Mouse (Mus musculus): Measurements from ENCODE around the gene Nudt22. TPM values are rescaled to one million over a fixed set of nuclear protein-coding genes. Genes with fewer than 3 reads are reported as not detected.

The Nudt22 gene
- 14.3 TPM for polyA plus RNA-seq (2015; fragmentation: Illumina TruSeq; extraction: RNeasy Lipid Tissue Mini Kit (QIAGEN cat#74804); ENCODE audit: low read depth, low replicate concordance)

DNA sequence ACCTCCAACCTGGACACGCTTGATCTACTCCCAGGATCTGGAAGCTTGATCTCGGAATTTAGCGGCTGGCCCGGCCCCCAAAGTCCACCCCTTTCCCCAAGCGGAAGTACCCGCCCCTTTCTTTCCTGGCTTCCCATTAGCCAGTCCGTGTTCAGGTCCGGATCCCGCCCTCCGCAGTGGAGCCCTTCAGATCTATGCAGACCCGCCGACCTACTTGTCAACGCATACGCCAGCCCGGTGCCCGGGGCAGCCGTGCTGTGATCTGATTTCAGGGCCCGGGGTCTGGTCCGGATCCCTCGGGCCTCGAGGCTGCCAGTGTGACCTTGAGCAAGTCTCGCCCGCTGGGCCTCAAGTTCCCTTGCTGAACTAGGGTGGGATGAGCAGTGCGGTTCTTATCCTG is at the start of gene Nudt22, which contains the start of gene Trpt1:
Nudt22 (minus strand) TSS at position 112 of the 400 bp plus-strand sequence.
Trpt1 (plus strand) TSS at position 126 of the 400 bp plus-strand sequence.

DNA sequence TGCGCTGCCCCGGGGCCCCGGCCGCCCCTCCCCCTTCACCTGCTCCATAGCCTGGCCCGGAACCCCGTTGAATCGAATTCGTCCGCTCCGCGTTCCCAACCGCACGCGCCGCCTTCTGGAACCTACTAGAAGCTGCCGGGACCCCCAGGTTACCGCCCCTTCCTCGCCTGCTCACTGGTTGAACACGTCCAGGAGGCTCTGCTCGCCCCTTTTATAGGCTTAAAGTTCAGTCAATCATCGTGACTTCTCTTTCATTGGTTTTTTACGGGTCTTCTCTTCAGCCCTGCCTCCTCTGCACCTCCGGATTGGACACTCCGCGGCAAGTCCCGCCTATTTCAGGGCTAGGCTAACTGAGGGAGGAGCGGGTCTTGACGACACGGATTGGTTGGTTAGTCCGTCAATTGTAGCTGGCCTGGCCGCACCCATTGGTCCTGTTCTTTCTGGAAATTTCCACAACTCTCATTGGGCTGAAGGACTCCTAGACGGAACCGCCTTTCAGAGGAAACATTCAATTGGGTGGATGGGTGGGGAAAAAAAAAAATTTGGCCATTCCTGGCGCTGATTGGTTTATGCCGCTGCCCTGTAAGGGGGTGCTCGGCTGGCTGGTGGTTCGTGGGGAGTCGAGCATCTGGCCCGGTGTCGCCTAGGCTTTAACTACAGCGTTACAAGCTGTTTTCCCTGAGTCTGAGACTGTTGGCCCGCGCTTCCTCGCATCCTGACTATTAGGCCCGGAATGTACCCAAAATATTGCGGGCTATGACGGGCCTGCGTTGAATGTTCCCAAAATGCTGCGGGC is 44.1 kb upstream of the Nudt22 start, which contains the start of gene Stip1:
Stip1 (minus strand) TSS at position 127 of the 796 bp plus-strand sequence.

DNA sequence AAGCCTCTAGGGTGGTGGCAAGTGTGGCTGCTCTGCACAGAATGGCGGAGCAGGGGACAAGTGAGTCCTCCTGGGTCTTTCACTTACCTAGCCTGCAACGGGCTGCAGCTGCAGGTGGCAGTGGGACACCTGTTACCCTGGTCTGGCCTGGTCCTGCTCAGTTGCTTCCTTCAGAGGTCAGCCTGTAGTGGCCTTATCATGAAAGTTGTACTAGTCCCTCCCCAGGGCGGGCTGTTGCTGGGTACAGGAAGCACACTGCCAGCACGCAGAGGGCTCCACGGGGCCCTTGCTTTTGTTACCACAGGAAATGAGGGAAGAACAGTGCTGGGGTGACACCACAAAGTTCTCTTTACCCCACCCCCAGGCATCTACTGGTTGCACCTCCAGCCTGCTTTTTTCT is 23.3 kb upstream of the Nudt22 start, which contains the start of gene Fermt3:
Fermt3 (minus strand) TSS at position 279 of the 400 bp plus-strand sequence.

DNA sequence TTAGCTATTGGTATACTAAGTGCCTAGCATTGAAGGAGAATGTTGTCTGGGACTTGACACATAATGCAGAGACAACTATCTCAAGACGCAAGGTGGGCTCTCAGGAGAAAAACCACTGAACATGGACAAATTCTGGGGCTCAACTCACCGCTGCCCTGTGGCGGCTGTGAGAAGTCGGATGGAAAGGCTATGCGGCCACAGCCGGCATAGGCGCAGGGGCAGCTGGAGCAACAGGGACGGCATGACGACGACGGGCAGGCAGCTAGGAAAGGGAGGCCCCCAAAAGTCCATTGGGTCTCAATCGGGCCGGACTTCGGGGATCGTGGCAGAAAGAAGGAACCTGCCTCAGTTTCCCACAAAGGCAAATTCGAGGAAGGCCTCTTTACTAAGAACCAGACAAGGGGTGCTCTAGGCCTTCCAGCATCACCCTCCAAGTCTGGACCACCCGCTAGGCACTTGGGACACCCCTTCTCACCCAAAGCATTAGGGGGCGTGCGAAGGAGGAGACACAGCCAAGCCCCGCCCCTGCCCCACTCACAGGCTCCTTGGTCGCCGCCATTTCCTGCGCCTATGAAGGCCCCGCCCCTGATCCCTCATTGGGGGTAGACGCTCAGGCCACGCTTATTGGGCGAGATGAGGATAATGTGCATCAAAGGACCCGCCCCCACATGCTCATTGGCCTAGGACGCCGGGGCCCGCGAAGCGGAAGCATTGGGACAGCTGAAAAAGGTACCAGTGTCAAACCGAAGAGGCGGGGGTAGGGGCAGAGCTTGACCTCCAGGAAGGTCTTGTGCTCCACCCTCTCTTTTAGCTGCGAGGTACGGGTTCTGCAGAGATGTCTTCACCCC is 3.7 kb downstream of the Nudt22 start, which contains the start of gene Dnajc4:
Dnajc4 (minus strand) TSS at position 562 of the 848 bp plus-strand sequence.

DNA sequence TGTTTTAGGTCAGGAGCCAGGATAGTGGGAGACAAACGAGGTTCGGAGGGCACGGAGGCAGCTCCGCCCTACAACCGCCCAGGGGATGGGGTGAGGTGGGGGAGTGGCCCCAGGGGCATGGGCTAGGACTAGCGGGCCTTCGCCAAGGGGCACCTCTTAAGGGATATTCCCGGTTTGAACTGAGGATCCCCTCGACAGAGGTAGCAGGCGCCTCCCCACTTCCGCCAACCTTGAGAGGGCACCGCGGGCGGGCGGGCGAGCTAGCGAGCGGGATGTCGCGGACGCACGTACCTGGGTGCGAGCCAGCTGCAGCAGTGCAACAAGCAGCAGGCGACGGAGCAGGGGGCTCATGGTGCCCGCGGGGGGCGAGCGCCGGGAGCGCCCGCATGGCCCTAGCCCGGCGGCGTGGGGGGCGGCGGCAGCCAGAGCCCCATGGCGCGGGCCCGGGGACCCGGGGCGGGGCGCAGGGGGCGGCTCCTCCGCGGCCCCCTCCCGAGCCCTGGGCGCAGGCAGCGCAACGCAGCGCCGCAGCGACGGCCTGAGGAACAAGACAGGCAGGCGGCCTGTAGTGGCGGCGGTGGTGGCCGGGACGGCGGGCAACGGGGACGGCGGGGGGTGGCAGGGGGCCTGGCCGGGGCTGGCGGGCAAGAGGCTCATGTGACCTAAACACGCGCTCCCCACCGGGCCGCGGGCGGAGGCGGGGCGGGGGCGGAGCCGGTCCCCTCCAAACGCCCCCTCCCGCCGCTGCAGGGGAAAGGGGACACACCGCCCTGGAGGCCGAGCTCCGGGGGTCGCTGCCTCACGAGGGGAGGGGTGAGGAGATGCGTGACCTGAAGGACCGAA is 8.6 kb downstream of the Nudt22 start, which contains the start of gene Vegfb:
Vegfb (minus strand) TSS at position 591 of the 843 bp plus-strand sequence.

DNA sequence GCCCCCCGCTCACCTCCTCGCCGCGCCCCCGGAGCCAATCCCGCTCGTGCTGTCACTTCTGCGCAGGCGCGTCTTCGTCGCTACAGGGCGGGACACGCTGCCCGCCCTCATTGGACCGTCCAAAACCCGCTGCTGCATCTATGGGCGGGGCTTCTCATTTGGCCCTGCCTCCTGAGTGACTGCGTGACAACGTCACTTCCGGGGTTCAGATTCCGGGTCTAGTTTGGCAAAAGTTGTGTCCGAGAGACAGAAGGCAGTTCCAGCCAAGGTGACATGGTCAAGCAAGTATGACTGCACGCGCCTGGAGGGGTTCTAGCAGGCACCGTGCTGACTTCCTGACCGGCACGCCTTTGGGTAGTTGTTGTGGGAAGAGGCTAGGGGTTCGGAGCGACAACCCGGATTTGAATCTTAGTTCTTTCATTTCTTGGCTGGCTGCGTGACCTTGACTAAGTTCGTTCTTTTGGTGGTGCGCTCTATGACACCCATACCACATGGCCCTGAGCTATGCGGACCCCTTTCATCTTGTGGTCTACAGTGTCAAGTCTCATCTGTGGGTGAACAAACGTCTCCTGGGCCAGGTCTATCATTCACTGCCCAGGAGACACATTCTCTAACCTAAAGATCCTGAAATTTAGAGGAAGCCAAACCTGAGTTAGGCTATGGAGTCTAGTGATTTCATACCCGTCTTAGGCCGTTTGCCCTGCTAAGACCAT is 15.4 kb downstream of the Nudt22 start, which contains the start of gene Fkbp2:
Fkbp2 (minus strand) TSS at position 121 of the 713 bp plus-strand sequence.

DNA sequence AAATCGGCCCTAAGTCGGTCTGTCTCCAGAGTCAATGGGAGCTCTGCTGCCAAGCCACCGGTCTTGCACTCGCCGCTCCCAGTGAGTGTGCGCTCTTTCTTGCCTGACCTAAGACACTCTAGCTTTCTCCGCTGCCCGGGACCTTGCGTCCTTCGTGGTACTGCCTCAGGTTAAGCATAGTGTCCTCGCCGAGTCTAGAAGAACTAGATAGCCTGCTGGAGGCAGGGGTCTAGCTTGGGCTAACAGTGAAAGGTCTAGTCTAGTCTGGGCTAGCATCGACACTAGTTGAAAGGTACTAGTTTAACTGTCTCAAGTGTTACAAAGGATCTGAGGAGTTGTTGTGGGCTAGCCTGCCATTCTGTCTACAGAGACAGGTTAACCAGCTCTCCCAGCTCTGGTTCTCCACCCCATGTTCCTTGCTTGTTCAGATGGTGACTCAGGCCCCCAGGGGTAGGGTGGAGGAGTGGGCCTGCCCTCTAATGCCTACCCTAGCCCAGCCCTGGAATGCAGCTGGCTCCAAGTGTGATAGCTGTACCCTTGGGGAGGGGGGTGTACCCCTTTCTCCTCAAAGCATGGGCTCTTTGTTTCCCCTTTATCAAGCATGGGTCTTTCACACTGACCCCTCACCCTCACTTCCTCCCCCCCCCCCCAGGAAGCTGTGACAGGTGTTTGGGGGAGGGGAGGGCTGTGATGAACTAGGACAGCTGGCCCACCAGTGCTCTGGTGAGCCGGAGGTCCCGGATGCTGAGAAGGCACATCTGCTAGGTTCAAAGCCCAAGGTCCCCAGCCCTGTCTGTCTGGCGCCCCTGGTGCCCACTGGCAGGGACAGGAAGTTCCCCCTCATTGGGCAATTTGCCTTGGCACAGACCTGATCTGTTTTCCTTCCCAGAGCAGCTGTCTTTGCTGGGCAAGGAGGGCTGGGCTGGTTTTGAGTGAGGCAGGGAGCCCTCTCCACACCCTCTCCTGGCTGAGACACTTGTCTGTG is 20.1 kb downstream of the Nudt22 start, which contains the start of gene Plcb3:
Plcb3 (minus strand) TSS at position 934 of the 985 bp plus-strand sequence.

DNA sequence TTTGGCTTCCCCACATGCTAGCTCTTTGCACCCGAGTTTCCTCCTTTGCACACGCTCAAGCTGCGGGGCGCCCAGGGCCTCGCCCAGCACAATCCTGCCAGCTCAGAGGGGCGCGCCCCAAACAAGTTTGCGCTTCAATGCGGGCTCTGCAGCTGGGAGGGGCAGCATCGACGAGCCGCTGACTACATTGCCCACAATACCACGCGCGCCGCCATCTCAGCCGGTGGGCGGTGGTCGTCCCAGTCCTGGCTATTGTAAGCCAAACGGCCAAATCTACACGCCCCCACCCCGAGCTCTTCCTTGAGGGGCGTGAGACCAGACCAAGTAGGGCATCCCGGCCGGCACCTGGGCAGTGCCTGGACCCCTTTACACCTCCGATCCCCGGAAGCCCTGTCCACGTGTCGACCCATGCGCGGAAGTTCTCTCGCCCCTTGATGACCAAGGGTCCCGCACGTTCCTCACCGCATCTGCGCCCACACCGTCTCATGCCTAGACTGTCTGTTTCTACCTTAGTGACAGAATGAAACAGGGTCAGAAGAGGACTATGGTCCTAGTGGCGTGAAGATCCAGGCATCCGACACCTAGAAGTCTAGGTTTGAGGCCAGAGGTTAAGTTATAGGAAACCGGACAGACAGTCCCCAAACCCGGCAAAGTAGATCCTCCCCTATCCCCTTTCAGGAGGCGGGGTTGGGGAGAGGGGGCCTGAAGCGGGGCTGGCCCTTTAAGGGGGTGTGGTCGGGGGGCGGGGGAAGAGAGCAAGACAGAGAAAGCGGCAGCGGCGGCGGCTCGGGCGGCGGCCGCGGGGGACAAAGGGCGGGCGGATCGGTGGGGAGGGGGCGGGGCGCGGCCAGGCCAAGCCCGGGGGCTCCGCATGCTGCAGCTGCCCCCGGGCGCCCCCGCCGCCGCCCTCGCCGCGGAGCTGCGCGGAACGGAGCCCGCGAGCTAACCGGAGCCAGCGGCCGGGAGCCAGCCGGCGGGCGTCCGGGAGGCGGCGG is 21.4 kb downstream of the Nudt22 start, which contains the start of gene Ppp1r14b:
Ppp1r14b (plus strand) TSS at position 758 of the 995 bp plus-strand sequence.

Other genes starting within 250 kb of the Nudt22 start
- gene Rps6ka4, start 155.5 kb downstream of the Nudt22 start, polyA plus RNA-seq (2015; fragmentation: Illumina TruSeq; extraction: RNeasy Lipid Tissue Mini Kit (QIAGEN cat#74804); ENCODE audit: low read depth, low replicate concordance), result 30.3 TPM
- gene Ccdc88b, start 137.9 kb downstream of the Nudt22 start, polyA plus RNA-seq (2015; fragmentation: Illumina TruSeq; extraction: RNeasy Lipid Tissue Mini Kit (QIAGEN cat#74804); ENCODE audit: low read depth, low replicate concordance), result 1.2 TPM
- 58.7 TPM for gene Trmt112, start 86.4 kb downstream of the Nudt22 start, polyA plus RNA-seq (2015; fragmentation: Illumina TruSeq; extraction: RNeasy Lipid Tissue Mini Kit (QIAGEN cat#74804); ENCODE audit: low read depth, low replicate concordance)
- 507 TPM for gene Prdx5, start 86.0 kb downstream of the Nudt22 start, polyA plus RNA-seq (2015; fragmentation: Illumina TruSeq; extraction: RNeasy Lipid Tissue Mini Kit (QIAGEN cat#74804); ENCODE audit: low read depth, low replicate concordance)
- 63.1 TPM for gene Esrra, start 74.3 kb downstream of the Nudt22 start, polyA plus RNA-seq (2015; fragmentation: Illumina TruSeq; extraction: RNeasy Lipid Tissue Mini Kit (QIAGEN cat#74804); ENCODE audit: low read depth, low replicate concordance)
- gene Catsperz, start 70.7 kb downstream of the Nudt22 start, polyA plus RNA-seq (2015; fragmentation: Illumina TruSeq; extraction: RNeasy Lipid Tissue Mini Kit (QIAGEN cat#74804); ENCODE audit: low read depth, low replicate concordance), result 13.3 TPM
- 27.2 TPM for gene Kcnk4, start 61.6 kb downstream of the Nudt22 start, polyA plus RNA-seq (2015; fragmentation: Illumina TruSeq; extraction: RNeasy Lipid Tissue Mini Kit (QIAGEN cat#74804); ENCODE audit: low read depth, low replicate concordance)
- 76.2 TPM for gene Bad, start 54.3 kb downstream of the Nudt22 start, polyA plus RNA-seq (2015; fragmentation: Illumina TruSeq; extraction: RNeasy Lipid Tissue Mini Kit (QIAGEN cat#74804); ENCODE audit: low read depth, low replicate concordance)
- gene Gpr137, start 53.6 kb downstream of the Nudt22 start, polyA plus RNA-seq (2015; fragmentation: Illumina TruSeq; extraction: RNeasy Lipid Tissue Mini Kit (QIAGEN cat#74804); ENCODE audit: low read depth, low replicate concordance), result 114 TPM
- 51.1 TPM for gene Ppp1r14b, start 21.1 kb downstream of the Nudt22 start, polyA plus RNA-seq (2015; fragmentation: Illumina TruSeq; extraction: RNeasy Lipid Tissue Mini Kit (QIAGEN cat#74804); ENCODE audit: low read depth, low replicate concordance)
- gene Plcb3, start 19.6 kb downstream of the Nudt22 start, polyA plus RNA-seq (2015; fragmentation: Illumina TruSeq; extraction: RNeasy Lipid Tissue Mini Kit (QIAGEN cat#74804); ENCODE audit: low read depth, low replicate concordance), result 10.9 TPM
- 240 TPM for gene Fkbp2, start 15.6 kb downstream of the Nudt22 start, polyA plus RNA-seq (2015; fragmentation: Illumina TruSeq; extraction: RNeasy Lipid Tissue Mini Kit (QIAGEN cat#74804); ENCODE audit: low read depth, low replicate concordance)
- gene Vegfb, start 8.5 kb downstream of the Nudt22 start, polyA plus RNA-seq (2015; fragmentation: Illumina TruSeq; extraction: RNeasy Lipid Tissue Mini Kit (QIAGEN cat#74804); ENCODE audit: low read depth, low replicate concordance), result 79.8 TPM
- 27.9 TPM for gene Dnajc4, start 3.5 kb downstream of the Nudt22 start, polyA plus RNA-seq (2015; fragmentation: Illumina TruSeq; extraction: RNeasy Lipid Tissue Mini Kit (QIAGEN cat#74804); ENCODE audit: low read depth, low replicate concordance)
- 21.3 TPM for gene Trpt1, start within 50 bp of the Nudt22 start, polyA plus RNA-seq (2015; fragmentation: Illumina TruSeq; extraction: RNeasy Lipid Tissue Mini Kit (QIAGEN cat#74804); ENCODE audit: low read depth, low replicate concordance)
- gene Fermt3, start 23.4 kb upstream of the Nudt22 start, polyA plus RNA-seq (2015; fragmentation: Illumina TruSeq; extraction: RNeasy Lipid Tissue Mini Kit (QIAGEN cat#74804); ENCODE audit: low read depth, low replicate concordance), result 3.8 TPM
- gene Stip1, start 43.9 kb upstream of the Nudt22 start, polyA plus RNA-seq (2015; fragmentation: Illumina TruSeq; extraction: RNeasy Lipid Tissue Mini Kit (QIAGEN cat#74804); ENCODE audit: low read depth, low replicate concordance), result 245 TPM
- gene Macrod1, start 60.7 kb upstream of the Nudt22 start, polyA plus RNA-seq (2015; fragmentation: Illumina TruSeq; extraction: RNeasy Lipid Tissue Mini Kit (QIAGEN cat#74804); ENCODE audit: low read depth, low replicate concordance), result 16.9 TPM
- 9.3 TPM for gene Flrt1, start 109.6 kb upstream of the Nudt22 start, polyA plus RNA-seq (2015; fragmentation: Illumina TruSeq; extraction: RNeasy Lipid Tissue Mini Kit (QIAGEN cat#74804); ENCODE audit: low read depth, low replicate concordance)
- 209 TPM for gene Otub1, start 210.2 kb upstream of the Nudt22 start, polyA plus RNA-seq (2015; fragmentation: Illumina TruSeq; extraction: RNeasy Lipid Tissue Mini Kit (QIAGEN cat#74804); ENCODE audit: low read depth, low replicate concordance)
- gene Cox8a, start 221.5 kb upstream of the Nudt22 start, polyA plus RNA-seq (2015; fragmentation: Illumina TruSeq; extraction: RNeasy Lipid Tissue Mini Kit (QIAGEN cat#74804); ENCODE audit: low read depth, low replicate concordance), result 1,368 TPM
- 32.4 TPM for gene Naa40, start 245.1 kb upstream of the Nudt22 start, polyA plus RNA-seq (2015; fragmentation: Illumina TruSeq; extraction: RNeasy Lipid Tissue Mini Kit (QIAGEN cat#74804); ENCODE audit: low read depth, low replicate concordance)